Mouse (Mus musculus) cerebellum, adult 8-10 months (tissue): ENCODE measurements at regions not wholly inside any gene's neighbourhood (a gene's known extent, or its start where the extent isn't known, plus 50 kb on each side); places are given as distances from the start of the nearest gene placed in this dataset.
A peak's percentile ranks its signal among the peaks of the same experiment; 100 is the strongest.

Source experiments
- DNase-seq: peaks from one replicate; pipeline ENCODE4 v3.0.0; 2022

DNA sequence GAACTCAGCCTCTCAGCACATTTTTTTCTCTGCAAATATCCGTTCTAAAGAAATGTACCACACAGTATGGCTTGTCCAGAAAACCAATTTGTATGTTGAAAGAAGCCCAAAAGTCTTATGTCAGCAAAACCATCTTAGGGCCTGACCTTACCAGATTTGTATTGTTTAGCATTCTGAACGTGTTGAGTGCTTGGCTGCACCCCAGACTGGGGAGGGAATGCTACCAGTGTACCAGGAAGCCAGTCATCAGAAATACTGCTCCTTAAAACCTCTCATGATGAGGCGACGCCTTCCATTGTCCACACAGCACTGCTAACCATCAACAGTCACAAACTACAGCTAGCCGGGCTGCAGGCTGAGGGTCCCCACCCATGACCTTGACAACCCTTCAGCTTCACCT, 148.3 kb upstream of the Irx5 start:
- no peak for DNase-seq

DNA sequence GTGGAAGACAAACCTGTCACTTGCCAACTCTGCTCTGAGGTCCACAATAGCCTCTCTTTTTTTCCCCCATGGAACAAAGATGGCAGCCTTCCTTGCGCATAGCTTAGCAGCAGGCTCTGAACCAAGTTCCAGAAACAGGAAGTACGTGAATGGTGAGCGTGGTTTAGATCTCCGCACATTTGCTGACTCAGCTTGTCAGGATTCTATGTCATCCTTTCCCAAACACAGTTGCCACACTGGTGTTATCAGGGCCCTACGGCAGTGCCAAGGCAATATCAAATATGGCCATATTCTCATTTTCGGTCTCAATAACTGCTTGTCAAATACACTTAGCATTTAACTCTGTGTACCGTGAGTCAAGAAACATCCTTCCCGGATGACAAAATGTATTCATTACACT, 161.8 kb upstream of the Irx5 start:
- DNase-seq = no peak

DNA sequence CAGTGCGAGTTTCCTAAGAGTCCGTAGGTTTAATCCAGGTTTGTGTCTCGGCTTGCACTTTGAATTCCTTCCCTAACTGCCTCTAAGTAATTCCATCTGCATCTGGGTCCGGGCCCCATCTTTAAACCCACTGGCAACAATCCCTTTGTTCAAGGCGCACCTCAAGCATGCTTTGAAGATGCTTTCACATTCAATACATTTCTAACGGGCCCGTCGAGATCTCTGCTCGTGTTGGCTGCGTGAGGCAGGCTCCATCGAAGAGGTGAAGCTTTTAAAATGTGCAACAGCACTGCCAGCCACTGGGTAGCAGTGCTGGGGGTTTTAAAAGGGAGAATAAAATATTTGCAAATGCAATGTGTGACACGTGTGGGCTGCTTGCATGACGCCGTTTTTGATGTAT, 163.4 kb upstream of the Irx5 start:
- no peak for DNase-seq

- no peak for DNase-seq
Observed at GRCm38 (mm10) chr8:92190261-92191025, 167.0 kb upstream of the Irx5 start.

DNA sequence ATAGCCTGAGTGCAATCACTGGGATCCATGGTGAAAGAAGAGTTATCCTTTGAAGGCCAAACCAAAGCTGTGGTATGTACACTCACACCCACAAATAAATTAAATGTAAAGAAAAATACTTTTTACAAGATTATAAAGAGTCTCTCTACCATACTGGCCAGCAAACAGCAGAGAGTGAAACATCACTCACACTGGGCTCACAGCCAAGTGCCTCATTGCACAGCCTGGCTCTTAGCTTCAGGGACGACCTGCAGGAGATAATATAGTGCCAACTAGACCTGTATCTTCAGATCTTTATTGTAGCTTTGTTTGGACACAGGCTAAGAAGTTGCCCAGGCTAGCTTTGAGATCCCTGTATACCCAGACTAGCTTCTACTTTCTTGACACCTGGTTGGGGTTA, 174.1 kb upstream of the Irx5 start:
- no peak for DNase-seq

GRCm38 (mm10) chr8:92180651-92181050, 176.8 kb upstream of the Irx5 start:
- DNase-seq = no peak

DNA sequence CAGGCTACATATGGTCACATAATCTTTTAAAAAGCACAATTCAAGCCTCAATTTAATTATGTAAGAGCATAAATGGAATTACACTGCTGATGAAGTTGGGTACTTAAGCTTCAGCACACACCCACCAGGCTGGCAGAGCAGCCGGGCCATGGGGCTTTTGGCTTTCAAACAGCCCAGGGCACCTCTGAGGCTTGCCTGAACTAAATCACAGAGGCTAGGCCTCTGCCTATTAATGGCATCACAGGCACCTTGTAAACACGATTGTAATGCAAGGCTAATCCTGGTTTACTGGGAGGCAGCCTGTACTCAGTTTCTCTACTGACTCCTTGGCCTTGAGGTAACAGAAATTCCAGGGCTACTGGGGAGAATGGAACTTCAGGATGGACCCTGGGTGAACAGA, 178.1 kb upstream of the Irx5 start:
- no peak for DNase-seq

DNA sequence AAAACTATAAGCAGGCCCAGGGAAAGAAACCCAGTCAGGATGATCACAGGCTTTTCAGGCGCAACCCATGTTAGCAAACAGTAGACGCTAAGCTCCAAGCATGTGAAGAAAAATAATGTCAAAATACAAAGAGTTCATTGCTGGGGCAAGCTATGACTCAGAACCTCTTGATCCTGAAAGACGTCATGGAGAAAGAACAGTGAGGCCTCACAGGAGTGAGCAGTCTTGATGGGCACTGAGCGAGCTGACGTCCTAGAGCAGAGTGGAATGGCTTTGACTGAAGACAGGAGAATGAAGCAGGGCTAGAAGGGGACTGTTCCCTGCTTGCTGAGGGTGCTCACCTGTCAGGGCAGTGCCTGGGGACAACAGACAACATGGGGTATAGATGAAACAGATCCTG, 181.3 kb upstream of the Irx5 start:
- no peak for DNase-seq

DNA sequence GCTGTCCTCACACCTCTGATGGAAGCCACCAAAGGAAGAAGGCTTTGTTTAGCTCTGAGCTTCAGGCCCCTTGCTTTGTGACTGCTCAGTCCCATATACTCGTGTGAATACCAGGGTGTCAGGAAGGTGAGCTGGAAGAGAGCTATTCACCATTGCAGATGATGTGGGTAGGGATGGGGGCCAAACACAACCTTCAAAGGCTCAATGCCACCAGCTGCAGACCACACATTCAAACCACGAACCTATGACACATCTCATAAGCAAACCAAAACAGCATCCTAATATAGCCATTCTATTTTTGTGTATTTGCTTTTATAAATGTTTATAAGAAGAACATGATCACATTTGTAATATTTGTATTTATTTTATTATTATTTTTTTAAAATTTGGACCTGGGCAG, 183.3 kb upstream of the Irx5 start:
- no peak for DNase-seq

- no peak for DNase-seq
Observed at GRCm38 (mm10) chr8:92171578-92171977, 185.8 kb upstream of the Irx5 start.

- no peak for DNase-seq
Observed at GRCm38 (mm10) chr8:92167340-92167783, 190.1 kb upstream of the Irx5 start.

GRCm38 (mm10) chr8:92165306-92165705, 192.1 kb upstream of the Irx5 start:
- DNase-seq = no peak

DNA sequence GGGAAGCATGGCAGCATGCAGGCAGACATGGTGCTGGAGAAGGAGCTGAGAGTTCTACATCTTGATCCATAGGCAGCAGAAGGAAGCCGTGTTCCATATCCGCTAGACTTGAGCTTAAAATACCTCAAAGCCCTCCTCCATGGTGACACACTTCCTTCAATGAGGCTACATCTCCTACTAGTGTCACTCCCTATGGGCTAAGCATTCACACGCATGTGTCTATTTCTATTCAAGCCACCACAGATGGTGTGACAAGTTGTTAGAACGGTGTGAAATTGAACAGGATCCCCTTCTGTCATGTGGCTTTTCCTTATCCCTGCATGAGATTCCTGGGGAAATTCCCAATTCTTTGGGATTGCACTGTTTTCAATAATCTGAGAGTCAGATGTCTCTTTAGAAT, 192.9 kb upstream of the Irx5 start:
- DNase-seq = no peak

DNA sequence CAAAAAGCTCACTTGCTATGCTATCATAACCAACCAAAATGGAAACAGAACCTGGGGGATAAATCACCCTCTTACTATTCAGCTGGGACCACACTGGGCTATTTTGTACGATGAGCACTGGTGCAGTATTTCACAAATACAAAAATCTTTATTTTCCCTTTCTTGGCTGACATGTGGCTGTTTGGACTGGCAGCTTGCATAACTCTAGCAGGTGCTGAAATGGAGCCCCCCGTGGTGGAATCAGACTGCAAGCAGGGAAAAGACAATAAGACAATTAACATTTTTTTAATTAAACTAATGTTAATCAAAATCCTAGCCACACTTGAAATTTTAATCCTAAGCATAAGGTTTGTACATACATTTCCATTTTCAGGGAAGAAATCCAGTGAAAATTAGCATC, 196.4 kb upstream of the Irx5 start:
- DNase-seq = no peak

DNA sequence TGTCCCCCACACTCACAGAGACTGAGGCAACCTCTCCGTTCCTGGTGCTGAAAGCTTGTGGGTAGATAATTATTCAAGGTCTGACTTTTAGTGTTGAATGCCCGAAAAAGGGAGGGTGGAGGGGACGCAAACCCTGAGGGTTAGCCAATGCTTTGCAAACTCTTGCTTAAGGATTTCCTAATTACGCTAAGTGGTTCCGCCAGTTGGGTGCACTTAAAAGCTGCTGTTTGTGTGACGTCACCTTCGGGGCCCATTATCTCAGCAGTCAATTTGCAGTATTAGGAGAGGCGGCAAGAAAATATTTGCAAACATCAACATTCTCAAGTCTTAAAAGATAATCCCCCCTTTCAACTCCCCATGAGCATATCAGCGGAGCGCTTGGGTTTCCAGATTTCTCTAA, 199.2 kb upstream of the Irx5 start:
- DNase-seq = no peak

GRCm38 (mm10) chr8:92152478-92152877, 204.9 kb upstream of the Irx5 start:
- no peak for DNase-seq

GRCm38 (mm10) chr8:92147672-92148071, 209.8 kb upstream of the Irx5 start:
- no peak for DNase-seq

GRCm38 (mm10) chr8:92137091-92137882, 220.1 kb upstream of the Irx5 start:
- no peak for DNase-seq

DNA sequence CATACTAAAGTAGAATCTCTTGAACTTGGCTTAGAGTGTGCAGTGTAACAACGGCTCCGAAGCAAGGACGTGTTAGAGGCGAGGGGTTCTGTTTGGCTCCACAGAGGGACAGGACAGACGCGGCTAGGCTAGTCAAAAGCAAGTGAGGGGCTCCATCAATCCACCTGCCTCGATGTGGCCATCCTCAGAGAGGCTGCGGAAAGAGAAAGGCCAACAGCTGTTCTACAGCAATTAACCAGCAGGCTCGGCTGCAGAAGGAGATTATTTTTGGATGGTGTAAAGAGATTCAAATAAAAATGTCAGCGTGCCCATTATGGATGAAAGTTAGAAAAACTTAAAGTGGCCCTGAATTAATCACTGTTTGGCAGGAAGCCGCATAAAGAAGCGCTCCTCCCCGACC, 221.0 kb upstream of the Irx5 start:
- DNase-seq = no peak

GRCm38 (mm10) chr8:92134434-92134833, 223.0 kb upstream of the Irx5 start:
- DNase-seq = no peak

- DNase-seq = peak; percentile 12
Observed at GRCm38 (mm10) chr8:92133484-92134406, 223.7 kb upstream of the Irx5 start.

- no peak for DNase-seq
Observed at GRCm38 (mm10) chr8:92132949-92133348, 224.5 kb upstream of the Irx5 start.

GRCm38 (mm10) chr8:92132526-92132925, 224.9 kb upstream of the Irx5 start:
- DNase-seq = no peak
